Mouse (Mus musculus): ENCODE results near the gene Psapl1. TPM values are rescaled to one million over a fixed set of nuclear protein-coding genes. Genes with fewer than 3 reads are reported as not detected.

Psapl1 gene
- polyA plus RNA-seq, 1 experiment: 0.12 TPM

- no peak for TF ChIP-seq MAX (IDR thresholded peaks at IDR 0.05)
- no peak for TF ChIP-seq FOSL1 (IDR thresholded peaks at IDR 0.05; ENCODE audit: insufficient read depth, low read length, poor library complexity, severe bottlenecking)
- TF ChIP-seq MYOD1 (IDR thresholded peaks at IDR 0.05; ENCODE audit: control insufficient read depth, insufficient read length, low read depth): no peak
- no peak for TF ChIP-seq CTCF (IDR thresholded peaks at IDR 0.05; ENCODE audit: control insufficient read depth, insufficient read depth, insufficient read length)
- TF ChIP-seq CEBPB (IDR thresholded peaks at IDR 0.05; ENCODE audit: low read depth): no peak
- no peak for TF ChIP-seq USF1 (IDR thresholded peaks at IDR 0.05; ENCODE audit: low read depth)
- no peak for TF ChIP-seq MYOG (IDR thresholded peaks at IDR 0.05; ENCODE audit: control insufficient read depth, extremely low read depth, insufficient read length)
- no peaks in the 10 kb centered on the region for H3K79me3 ChIP-seq (ENCODE audit: low read depth)
- no peaks in the 10 kb centered on the region for H3K79me2 ChIP-seq (ENCODE audit: control insufficient read depth, insufficient read depth)
- H3K4me3 ChIP-seq (ENCODE audit: insufficient read depth, poor library complexity, severe bottlenecking): no peak overlapping the region
- no peak overlapping the region for H3ac ChIP-seq (ENCODE audit: control insufficient read depth, insufficient read length, low read depth)
- H3K27me3 ChIP-seq (ENCODE audit: control insufficient read depth, insufficient read depth, insufficient read length): no peaks in the 10 kb centered on the region
- H3K36me3 ChIP-seq (ENCODE audit: control insufficient read depth, insufficient read depth): no peaks in the 10 kb centered on the region
Observed at GRCm38 (mm10) chr5:36208803-36209202, 5.0 kb downstream of the Psapl1 start.

GRCm38 (mm10) chr5:36213310-36213709 is 9.5 kb downstream of the Psapl1 start:
- Histone ChIP-seq H3K79me2 (ENCODE audit: control insufficient read depth, insufficient read depth) (no peaks in the 10 kb centered on the region), H3K36me3 (ENCODE audit: control insufficient read depth, insufficient read depth) (no peaks in the 10 kb centered on the region), H3ac (ENCODE audit: control insufficient read depth, insufficient read length, low read depth) (no peak overlapping the region), H3K27me3 (ENCODE audit: control insufficient read depth, insufficient read depth, insufficient read length) (no peaks in the 10 kb centered on the region), H3K4me3 (ENCODE audit: insufficient read depth, poor library complexity, severe bottlenecking) (no peak overlapping the region), H3K79me3 (ENCODE audit: low read depth) (no peaks in the 10 kb centered on the region)
- TF ChIP-seq CEBPB (IDR thresholded peaks at IDR 0.05; ENCODE audit: low read depth) (no peak), USF1 (IDR thresholded peaks at IDR 0.05; ENCODE audit: low read depth) (no peak), MYOD1 (IDR thresholded peaks at IDR 0.05; ENCODE audit: control insufficient read depth, insufficient read length, low read depth) (no peak), MYOG (IDR thresholded peaks at IDR 0.05; ENCODE audit: control insufficient read depth, extremely low read depth, insufficient read length) (no peak), FOSL1 (IDR thresholded peaks at IDR 0.05; ENCODE audit: insufficient read depth, low read length, poor library complexity, severe bottlenecking) (no peak), MAX (IDR thresholded peaks at IDR 0.05) (no peak)

- no peak for TF ChIP-seq FOSL1 (IDR thresholded peaks at IDR 0.05; ENCODE audit: insufficient read depth, low read length, poor library complexity, severe bottlenecking)
- TF ChIP-seq CTCF (IDR thresholded peaks at IDR 0.05; ENCODE audit: control insufficient read depth, insufficient read depth, insufficient read length): no peak
- TF ChIP-seq MYOD1 (IDR thresholded peaks at IDR 0.05; ENCODE audit: control insufficient read depth, insufficient read length, low read depth): no peak
- TF ChIP-seq MYOG (IDR thresholded peaks at IDR 0.05; ENCODE audit: control insufficient read depth, extremely low read depth, insufficient read length): no peak
- no peak for TF ChIP-seq MAX (IDR thresholded peaks at IDR 0.05)
- no peak for TF ChIP-seq CEBPB (IDR thresholded peaks at IDR 0.05; ENCODE audit: low read depth)
- no peak for TF ChIP-seq USF1 (IDR thresholded peaks at IDR 0.05; ENCODE audit: low read depth)
- Histone ChIP-seq H3K79me2 (ENCODE audit: control insufficient read depth, insufficient read depth) (no peaks in the 10 kb centered on the region), H3K36me3 (ENCODE audit: control insufficient read depth, insufficient read depth) (no peaks in the 10 kb centered on the region), H3K4me3 (ENCODE audit: insufficient read depth, poor library complexity, severe bottlenecking) (no peak overlapping the region), H3K79me3 (ENCODE audit: low read depth) (no peaks in the 10 kb centered on the region), H3ac (ENCODE audit: control insufficient read depth, insufficient read length, low read depth) (no peak overlapping the region), H3K27me3 (ENCODE audit: control insufficient read depth, insufficient read depth, insufficient read length) (no peaks in the 10 kb centered on the region)
Observed at GRCm38 (mm10) chr5:36220105-36220504, 16.3 kb downstream of the Psapl1 start.

GRCm38 (mm10) chr5:36220626-36221025 is 16.8 kb downstream of the Psapl1 start:
- TF ChIP-seq CTCF (IDR thresholded peaks at IDR 0.05; ENCODE audit: control insufficient read depth, insufficient read depth, insufficient read length) (no peak), CEBPB (IDR thresholded peaks at IDR 0.05; ENCODE audit: low read depth) (no peak)
- Histone ChIP-seq H3K27me3 (ENCODE audit: control insufficient read depth, insufficient read depth, insufficient read length) (no peaks in the 10 kb centered on the region), H3K79me2 (ENCODE audit: control insufficient read depth, insufficient read depth) (no peaks in the 10 kb centered on the region), H3ac (ENCODE audit: control insufficient read depth, insufficient read length, low read depth) (no peak overlapping the region), H3K79me3 (ENCODE audit: low read depth) (no peaks in the 10 kb centered on the region), H3K36me3 (ENCODE audit: control insufficient read depth, insufficient read depth) (no peaks in the 10 kb centered on the region), H3K4me3 (ENCODE audit: insufficient read depth, poor library complexity, severe bottlenecking) (no peak overlapping the region)

- TF ChIP-seq MAX (IDR thresholded peaks at IDR 0.05): no peak
- no peak for TF ChIP-seq FOSL1 (IDR thresholded peaks at IDR 0.05; ENCODE audit: insufficient read depth, low read length, poor library complexity, severe bottlenecking)
- no peak for TF ChIP-seq MYOD1 (IDR thresholded peaks at IDR 0.05; ENCODE audit: control insufficient read depth, insufficient read length, low read depth)
- TF ChIP-seq USF1 (IDR thresholded peaks at IDR 0.05; ENCODE audit: low read depth): no peak
- no peak for TF ChIP-seq CTCF (IDR thresholded peaks at IDR 0.05; ENCODE audit: control insufficient read depth, insufficient read depth, insufficient read length)
- TF ChIP-seq CEBPB (IDR thresholded peaks at IDR 0.05; ENCODE audit: low read depth): no peak
- TF ChIP-seq MYOG (IDR thresholded peaks at IDR 0.05; ENCODE audit: control insufficient read depth, extremely low read depth, insufficient read length): no peak
- no peaks in the 10 kb centered on the region for H3K79me3 ChIP-seq (ENCODE audit: low read depth)
- no peaks in the 10 kb centered on the region for H3K79me2 ChIP-seq (ENCODE audit: control insufficient read depth, insufficient read depth)
- no peaks in the 10 kb centered on the region for H3K36me3 ChIP-seq (ENCODE audit: control insufficient read depth, insufficient read depth)
- no peak overlapping the region for H3K4me3 ChIP-seq (ENCODE audit: insufficient read depth, poor library complexity, severe bottlenecking)
- no peaks in the 10 kb centered on the region for H3K27me3 ChIP-seq (ENCODE audit: control insufficient read depth, insufficient read depth, insufficient read length)
- no peak overlapping the region for H3ac ChIP-seq (ENCODE audit: control insufficient read depth, insufficient read length, low read depth)
Observed at GRCm38 (mm10) chr5:36223787-36224186, 20.0 kb downstream of the Psapl1 start.

- H3K79me3 ChIP-seq (ENCODE audit: low read depth): no peaks in the 10 kb centered on the region
- no peaks in the 10 kb centered on the region for H3K27me3 ChIP-seq (ENCODE audit: control insufficient read depth, insufficient read depth, insufficient read length)
- H3K4me3 ChIP-seq (ENCODE audit: insufficient read depth, poor library complexity, severe bottlenecking): no peak overlapping the region
- H3K79me2 ChIP-seq (ENCODE audit: control insufficient read depth, insufficient read depth): no peaks in the 10 kb centered on the region
- no peaks in the 10 kb centered on the region for H3K36me3 ChIP-seq (ENCODE audit: control insufficient read depth, insufficient read depth)
- TF ChIP-seq MYOG (IDR thresholded peaks at IDR 0.05; ENCODE audit: control insufficient read depth, extremely low read depth, insufficient read length) (no peak), MYOD1 (IDR thresholded peaks at IDR 0.05; ENCODE audit: control insufficient read depth, insufficient read length, low read depth) (no peak), MAX (IDR thresholded peaks at IDR 0.05) (no peak), USF1 (IDR thresholded peaks at IDR 0.05; ENCODE audit: low read depth) (no peak), CTCF (IDR thresholded peaks at IDR 0.05; ENCODE audit: control insufficient read depth, insufficient read depth, insufficient read length) (no peak), CEBPB (IDR thresholded peaks at IDR 0.05; ENCODE audit: low read depth) (no peak), FOSL1 (IDR thresholded peaks at IDR 0.05; ENCODE audit: insufficient read depth, low read length, poor library complexity, severe bottlenecking) (no peak)
- no peak overlapping the region for H3ac ChIP-seq (ENCODE audit: control insufficient read depth, insufficient read length, low read depth)
Observed at GRCm38 (mm10) chr5:36225855-36226254, 22.0 kb downstream of the Psapl1 start.

Data from C2C12 (cell line).